Mouse (Mus musculus) small intestine, adult 2 months (tissue): ENCODE results near the gene Ryr2.

Source experiments
- CTCF ChIP-seq: fragments of 200-500 bp; IDR thresholded peaks from 2 replicates; pipeline ENCODE4 v1.5.1; 2012; ENCODE audit warnings: low read depth, mild to moderate bottlenecking, control low read depth, inconsistent platforms, low read length, moderate library complexity, mixed read lengths; ENCODE audit not compliant: insufficient replicate concordance, insufficient read length; ENCODE audit errors: extremely low read depth
- POLR2A ChIP-seq: fragments of 200-500 bp; IDR thresholded peaks from 2 replicates; pipeline ENCODE4 v1.6.1; 2012; ENCODE audit warnings: low read depth, mild to moderate bottlenecking, control low read depth, inconsistent platforms, low read length, moderate library complexity

DNA sequence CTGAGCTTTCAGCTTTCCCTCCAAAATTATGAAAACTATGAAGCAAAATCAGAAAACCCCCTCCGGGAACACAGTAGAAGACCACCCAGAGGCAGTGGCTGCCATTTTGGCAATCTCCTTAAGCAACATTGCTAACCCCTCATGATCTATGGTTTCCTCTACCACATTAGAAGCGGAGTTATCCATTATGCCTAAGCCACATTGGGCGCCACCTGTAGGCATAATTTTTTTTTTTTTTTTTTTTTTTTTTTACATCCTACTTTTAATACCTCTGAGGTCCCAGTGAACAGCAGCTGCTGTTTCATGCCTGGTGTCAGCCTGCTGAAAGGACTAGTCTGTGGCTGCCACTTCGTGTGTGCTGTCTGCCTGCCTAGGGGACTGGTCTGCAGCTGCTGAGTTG lies 42.2 kb downstream of the Ryr2 start:
- no peak for TF ChIP-seq CTCF
- TF ChIP-seq POLR2A: no peak
